ENCODE assay signal across 18 mouse cellular contexts in the genomic region with DNA sequence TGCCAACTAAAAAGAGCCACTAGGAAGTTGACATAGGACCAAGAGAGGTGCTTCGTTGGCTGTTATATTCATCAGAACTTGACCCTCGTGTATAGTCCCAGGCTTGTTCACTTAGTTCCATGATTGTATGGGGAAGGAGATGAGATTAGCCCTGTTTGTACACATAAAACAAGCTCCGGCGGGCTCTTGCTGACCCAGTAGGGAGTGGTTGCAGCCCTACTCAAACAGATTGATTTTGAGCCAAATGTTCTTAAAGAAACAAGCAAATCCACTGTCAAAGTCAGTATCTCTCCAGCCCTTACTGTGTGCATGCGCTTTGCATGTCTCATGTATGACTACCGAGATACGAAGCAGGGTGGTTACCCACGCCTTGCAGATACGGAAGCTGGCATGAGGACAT. TPM values are rescaled to one million over a fixed set of nuclear protein-coding genes. Genes with fewer than 3 reads are reported as not detected.
"Had no signal": no experiment of that assay in that cellular context is flagged by ENCODE, and none has a peak within 500 bp of the region (broad histone marks: within the 10 kb centered on the region; RNA-seq: fewer than 3 reads in every experiment).

No protein-coding gene starts in this region.

- H3K4me1 ChIP-seq: neural tube, embryonic 12.5 days; neural tube, embryonic 13.5 days; neural tube, embryonic 15.5 days; stomach, embryonic 15.5 days had no signal

- H3K4me2 ChIP-seq: neural tube, embryonic 12.5 days; neural tube, embryonic 13.5 days; neural tube, embryonic 15.5 days; stomach, embryonic 15.5 days had no signal

- H3K36me3 ChIP-seq: neural tube, embryonic 12.5 days; neural tube, embryonic 13.5 days; neural tube, embryonic 15.5 days; stomach, embryonic 15.5 days had no signal

- DNase-seq: retina, postnatal 1 day; right cerebral cortex, adult 18-20 months; right cerebral cortex, postnatal 14 days; right cerebral cortex, postnatal 25 days; right cerebral cortex, postnatal 4 days; spleen, adult 18-20 months; thymus, adult 18-20 months; thymus, adult 2 months; thymus, postnatal 14 days; thymus, postnatal 25 days; thymus, postnatal 36 days; thymus, postnatal 4 days had no signal

- H3K9ac ChIP-seq: neural tube, embryonic 12.5 days; neural tube, embryonic 13.5 days; neural tube, embryonic 15.5 days; stomach, embryonic 15.5 days had no signal

- H3K9me3 ChIP-seq: neural tube, embryonic 12.5 days; neural tube, embryonic 13.5 days; neural tube, embryonic 15.5 days; stomach, embryonic 15.5 days had no signal

- H3K4me3 ChIP-seq: neural tube, embryonic 12.5 days; neural tube, embryonic 13.5 days; neural tube, embryonic 15.5 days; stomach, embryonic 15.5 days had no signal

- H3K27ac ChIP-seq: neural tube, embryonic 12.5 days; neural tube, embryonic 13.5 days; neural tube, embryonic 15.5 days; stomach, embryonic 15.5 days had no signal

- H3K27me3 ChIP-seq: neural tube, embryonic 12.5 days; neural tube, embryonic 13.5 days; neural tube, embryonic 15.5 days; stomach, embryonic 15.5 days had no signal

RNA-seq across cellular contexts. Expression of a gene that starts 7.5 kb away (rescaled TPM):
- polyA plus RNA-seq: neural tube, embryonic 11.5 days; neural tube, embryonic 13.5 days had no signal

RNA-seq across cellular contexts. Expression of a gene that starts 43.6 kb away (rescaled TPM):
- total RNA-seq: neutrophil, adult 5-6 weeks had no signal
